Mouse (Mus musculus): ENCODE measurements at regions not wholly inside any gene's neighbourhood (a gene's known extent, or its start where the extent isn't known, plus 50 kb on each side); places are given as distances from the start of the nearest gene placed in this dataset.
"Not testable (repeated sequence)": the region's sequence is repeated elsewhere in the genome, so short reads cannot be mapped to it uniquely, and the experiment has no call there.

GRCm38 (mm10) chr8:103694331-103694891 lies 407.0 kb upstream of the Cdh5 start:
- no peak for TF ChIP-seq CTCF (IDR thresholded peaks at IDR 0.05; ENCODE audit: low read depth, low read length)
- no peak for DNase-seq (ENCODE audit: extremely low read depth, low read depth, low spot score)
- Histone ChIP-seq H3K27me3 (ENCODE audit: control insufficient read depth, insufficient read depth, low read length) (no peaks in the 10 kb centered on the region), H3K9ac (ENCODE audit: low read depth, low read length) (no peak overlapping the region), H3K4me3 (ENCODE audit: insufficient read depth, low read depth, low read length) (no peak overlapping the region), H3K27ac (replicated peaks; ENCODE audit: insufficient read depth, low read depth, low read length) (no peak overlapping the region), H3K79me2 (ENCODE audit: control insufficient read depth, insufficient read depth, low read length) (no peaks in the 10 kb centered on the region), H3K36me3 (ENCODE audit: control insufficient read depth, insufficient read depth, low read length) (no peaks in the 10 kb centered on the region), H3K4me1 (ENCODE audit: control insufficient read depth, insufficient read depth, low read length) (no peaks in the 10 kb centered on the region)
- 94% methylated on average over 7 of the region's 7 CpGs for WGBS

GRCm38 (mm10) chr8:103699016-103699520 lies 402.4 kb upstream of the Cdh5 start:
- TF ChIP-seq CTCF (IDR thresholded peaks at IDR 0.05; ENCODE audit: low read depth, low read length) (no peak), POLR2A (IDR thresholded peaks at IDR 0.05; ENCODE audit: extremely low read depth, insufficient read depth, low read length) (no peak)
- no peaks in the 10 kb centered on the region for H3K36me3 ChIP-seq (ENCODE audit: control insufficient read depth, insufficient read depth, low read length)
- no peaks in the 10 kb centered on the region for H3K27me3 ChIP-seq (ENCODE audit: control insufficient read depth, insufficient read depth, low read length)
- no peaks in the 10 kb centered on the region for H3K4me1 ChIP-seq (ENCODE audit: control insufficient read depth, insufficient read depth, low read length)
- no peak for DNase-seq (ENCODE audit: extremely low read depth, low read depth, low spot score)
- WGBS, result 72% methylated on average over 1 of the region's 1 CpGs
- no peak overlapping the region for H3K9ac ChIP-seq (ENCODE audit: low read depth, low read length)
- no peak overlapping the region for H3K4me3 ChIP-seq (ENCODE audit: insufficient read depth, low read depth, low read length)
- H3K79me2 ChIP-seq (ENCODE audit: control insufficient read depth, insufficient read depth, low read length), result no peaks in the 10 kb centered on the region
- no peak overlapping the region for H3K27ac ChIP-seq (replicated peaks; ENCODE audit: insufficient read depth, low read depth, low read length)

GRCm38 (mm10) chr8:103702236-103702635 lies 399.2 kb upstream of the Cdh5 start:
- Histone ChIP-seq H3K36me3 (ENCODE audit: control insufficient read depth, insufficient read depth, low read length) (no peaks in the 10 kb centered on the region), H3K4me3 (ENCODE audit: insufficient read depth, low read depth, low read length) (no peak overlapping the region), H3K4me1 (ENCODE audit: control insufficient read depth, insufficient read depth, low read length) (no peaks in the 10 kb centered on the region), H3K9ac (ENCODE audit: low read depth, low read length) (no peak overlapping the region), H3K27me3 (ENCODE audit: control insufficient read depth, insufficient read depth, low read length) (no peaks in the 10 kb centered on the region), H3K27ac (replicated peaks; ENCODE audit: insufficient read depth, low read depth, low read length) (no peak overlapping the region), H3K79me2 (ENCODE audit: control insufficient read depth, insufficient read depth, low read length) (no peaks in the 10 kb centered on the region)
- TF ChIP-seq POLR2A (IDR thresholded peaks at IDR 0.05; ENCODE audit: extremely low read depth, insufficient read depth, low read length) (no peak), CTCF (IDR thresholded peaks at IDR 0.05; ENCODE audit: low read depth, low read length) (no peak)
- no peak for DNase-seq (ENCODE audit: extremely low read depth, low read depth, low spot score)
- WGBS, result 70% methylated on average over 2 of the region's 2 CpGs

- Histone ChIP-seq H3K4me3 (ENCODE audit: insufficient read depth, low read depth, low read length) (no peak overlapping the region), H3K27ac (replicated peaks; ENCODE audit: insufficient read depth, low read depth, low read length) (no peak overlapping the region)
- 47% methylated on average over 2 of the region's 2 CpGs for WGBS
Measured at GRCm38 (mm10) chr8:103706084-103706483, 395.3 kb upstream of the Cdh5 start.

GRCm38 (mm10) chr8:103710871-103711270 lies 390.6 kb upstream of the Cdh5 start:
- not testable (repeated sequence) for H3K4me1 ChIP-seq (ENCODE audit: control insufficient read depth, insufficient read depth, low read length); H3K36me3 ChIP-seq (ENCODE audit: control insufficient read depth, insufficient read depth, low read length); H3K9ac ChIP-seq (ENCODE audit: low read depth, low read length); H3K79me2 ChIP-seq (ENCODE audit: control insufficient read depth, insufficient read depth, low read length); H3K27me3 ChIP-seq (ENCODE audit: control insufficient read depth, insufficient read depth, low read length); DNase-seq (ENCODE audit: extremely low read depth, low read depth, low spot score); H3K27ac ChIP-seq (replicated peaks; ENCODE audit: insufficient read depth, low read depth, low read length); H3K4me3 ChIP-seq (ENCODE audit: insufficient read depth, low read depth, low read length)
- WGBS, result 85% methylated on average over 7 of the region's 7 CpGs

More at GRCm38 (mm10) chr8:103706084-103706483, 395.3 kb upstream of the Cdh5 start:
- Histone ChIP-seq H3K4me1 (ENCODE audit: control insufficient read depth, insufficient read depth, low read length) (no peaks in the 10 kb centered on the region), H3K36me3 (ENCODE audit: control insufficient read depth, insufficient read depth, low read length) (no peaks in the 10 kb centered on the region), H3K9ac (ENCODE audit: low read depth, low read length) (no peak overlapping the region), H3K79me2 (ENCODE audit: control insufficient read depth, insufficient read depth, low read length) (no peaks in the 10 kb centered on the region), H3K27me3 (ENCODE audit: control insufficient read depth, insufficient read depth, low read length) (no peaks in the 10 kb centered on the region)
- no peak for TF ChIP-seq POLR2A (IDR thresholded peaks at IDR 0.05; ENCODE audit: extremely low read depth, insufficient read depth, low read length)
- no peak for TF ChIP-seq CTCF (IDR thresholded peaks at IDR 0.05; ENCODE audit: low read depth, low read length)
- peak; percentile 39 for DNase-seq (ENCODE audit: extremely low read depth, low read depth, low spot score)

- no peaks in the 10 kb centered on the region for H3K79me2 ChIP-seq (ENCODE audit: control insufficient read depth, insufficient read depth, low read length)
- H3K36me3 ChIP-seq (ENCODE audit: control insufficient read depth, insufficient read depth, low read length), result no peaks in the 10 kb centered on the region
- 66% methylated on average over 4 of the region's 4 CpGs for WGBS
- no peaks in the 10 kb centered on the region for H3K4me1 ChIP-seq (ENCODE audit: control insufficient read depth, insufficient read depth, low read length)
- H3K27me3 ChIP-seq (ENCODE audit: control insufficient read depth, insufficient read depth, low read length), result no peaks in the 10 kb centered on the region
- H3K27ac ChIP-seq (replicated peaks; ENCODE audit: insufficient read depth, low read depth, low read length), result no peak overlapping the region
- DNase-seq (ENCODE audit: extremely low read depth, low read depth, low spot score), result no peak
- TF ChIP-seq CTCF (IDR thresholded peaks at IDR 0.05; ENCODE audit: low read depth, low read length), result no peak
- TF ChIP-seq POLR2A (IDR thresholded peaks at IDR 0.05; ENCODE audit: extremely low read depth, insufficient read depth, low read length), result no peak
- H3K9ac ChIP-seq (ENCODE audit: low read depth, low read length), result no peak overlapping the region
- H3K4me3 ChIP-seq (ENCODE audit: insufficient read depth, low read depth, low read length), result no peak overlapping the region
Measured at GRCm38 (mm10) chr8:103717723-103718122, 383.7 kb upstream of the Cdh5 start.
